ENCODE assay signal across 19 mouse cellular contexts in genomic region chr7:118801791-118802190, GRCm38 (mm10). TPM values are rescaled to one million over a fixed set of nuclear protein-coding genes. Genes with fewer than 3 reads are reported as not detected.
DNase-seq lines count a peak whose midpoint lies in the region; TF ChIP-seq lines count a peak whose summit lies in the region.
"Had no signal": no experiment of that assay in that cellular context is flagged by ENCODE, and none has a peak within 500 bp of the region (broad histone marks: within the 10 kb centered on the region; RNA-seq: fewer than 3 reads in every experiment).

No protein-coding gene starts in this region.

- no peak overlapping the region for H3K4me3 ChIP-seq in bone marrow macrophage, adult 2 months (ENCODE audit: insufficient read depth, low read length)
- H3K4me3 ChIP-seq: embryonic facial prominence, embryonic 10.5 days; hindbrain, embryonic 12.5 days; layer of hippocampus, adult 2 months; neural tube, embryonic 15.5 days had no signal

- intact Hi-C loops in heart, postnatal 25 days (cut with DNase I) = no loop called here

- peaks cover 49% of the 10 kb centered on the region for H3K4me1 ChIP-seq in bone marrow macrophage, adult 2 months (ENCODE audit: control insufficient read depth, insufficient read depth, low read length)
- H3K4me1 ChIP-seq: embryonic facial prominence, embryonic 10.5 days; neural tube, embryonic 15.5 days had no signal

- H3K27ac ChIP-seq in bone marrow macrophage, adult 2 months (ENCODE audit: insufficient read depth, low read depth, low read length) = peak overlapping the region; percentile 40
- H3K27ac ChIP-seq: embryonic facial prominence, embryonic 10.5 days; hindbrain, embryonic 12.5 days; layer of hippocampus, adult 2 months; neural tube, embryonic 15.5 days had no signal

- TF ChIP-seq POLR2A in bone marrow macrophage, adult 2 months (IDR thresholded peaks at IDR 0.05; ENCODE audit: borderline replicate concordance, low read depth, low read length) = no peak

- DNase-seq in heart, adult 11 months = peak; percentile 95
- DNase-seq in heart, postnatal 25 days (ENCODE audit: low spot score) = no peak
- DNase-seq in kidney, postnatal 14 days = peak; percentile 37
- no peak for DNase-seq in kidney, adult 18-20 months
- peak; percentile 14 for DNase-seq in lung, postnatal 14 days
- DNase-seq in lung, postnatal 4 days = no peak
- DNase-seq in layer of hippocampus, postnatal 25 days (ENCODE audit: extremely low spot score in 1 of 2, low spot score in 1 of 2) = no peak
- DNase-seq: adrenal gland, postnatal 25 days; B cell, adult 2 months; cerebellum, adult 9-10 months; gastrocnemius, postnatal 14 days; layer of hippocampus, postnatal 36 days; spleen, adult 18-20 months; thymus, postnatal 14 days had no signal

- TF ChIP-seq CTCF in bone marrow macrophage, adult 2 months (IDR thresholded peaks at IDR 0.05; ENCODE audit: low read depth, low read length) = no peak

RNA-seq across cellular contexts. Expression of gene Iqck, which starts 53.8 kb away (rescaled TPM):
- under 1 TPM; 0.44 to 0.64 TPM for total RNA-seq in heart, postnatal 25 days (2021)
- polyA plus RNA-seq in bone marrow macrophage, adult 2 months (2012; ENCODE audit: insufficient read depth, insufficient read length, missing spikeins) = not detected in 2 replicates
- total RNA-seq in layer of hippocampus, postnatal 25 days (2021) = 1 to 10 TPM; 4.0 to 4.5 TPM

RNA-seq across cellular contexts. Expression of gene Knop1, which starts 54.3 kb away (rescaled TPM):
- 10 to 100 TPM; 14.6 to 15.3 TPM for total RNA-seq in heart, postnatal 25 days (2021)
- polyA plus RNA-seq in bone marrow macrophage, adult 2 months (2012; ENCODE audit: insufficient read depth, insufficient read length, missing spikeins) = 14.2 and 19.2 TPM in 2 replicates
- total RNA-seq in layer of hippocampus, postnatal 25 days (2021) = 10 to 100 TPM; 24.1 to 27.5 TPM

Comparison
In these comparisons a context has a peak if more than half of its experiments do, and no peak if none do; other contexts are left out.
1. DNase-seq: peak in heart, adult 11 months (single experiment), kidney, postnatal 14 days (single experiment) and lung, postnatal 14 days (single experiment); none in heart, postnatal 25 days (single experiment), kidney, adult 18-20 months (single experiment), lung, postnatal 4 days (0 of 2) and layer of hippocampus, postnatal 25 days (0 of 2).